Mouse (Mus musculus) frontal cortex, postnatal 36 days (tissue): ENCODE measurements at regions not wholly inside any gene's neighbourhood (a gene's known extent, or its start where the extent isn't known, plus 50 kb on each side); places are given as distances from the start of the nearest gene placed in this dataset.

Experiments used
- DNase-seq, 2 experiments: peaks; one replicate each; pipeline ENCODE4 v3.0.0; 2022; ENCODE audit warnings: low spot score in 2 of 2

- no peak for DNase-seq
Observed at GRCm38 (mm10) chr14:47991546-47991945, 129.1 kb upstream of the Peli2 start.

- DNase-seq: no peak
Observed at GRCm38 (mm10) chr14:47992091-47992490, 128.5 kb upstream of the Peli2 start.

- DNase-seq: no peak
Observed at GRCm38 (mm10) chr14:47992851-47993250, 127.8 kb upstream of the Peli2 start.

GRCm38 (mm10) chr14:47998936-47999335, 121.7 kb upstream of the Peli2 start:
- DNase-seq: no peak

GRCm38 (mm10) chr14:48005092-48005928, 115.3 kb upstream of the Peli2 start:
- peak in 1 of 2 experiments; percentile 6 for DNase-seq

- no peak for DNase-seq
Observed at GRCm38 (mm10) chr14:48005929-48006309, 114.7 kb upstream of the Peli2 start.

- peak in 1 of 2 experiments; percentile 21 for DNase-seq
Observed at GRCm38 (mm10) chr14:48012361-48013215, 108.0 kb upstream of the Peli2 start.

- no peak for DNase-seq
Observed at GRCm38 (mm10) chr14:48013431-48013830, 107.2 kb upstream of the Peli2 start.

- DNase-seq: no peak
Observed at GRCm38 (mm10) chr14:48014776-48015175, 105.8 kb upstream of the Peli2 start.

GRCm38 (mm10) chr14:48017971-48018370, 102.7 kb upstream of the Peli2 start:
- DNase-seq: no peak

- no peak for DNase-seq
Observed at GRCm38 (mm10) chr14:48019331-48019730, 101.3 kb upstream of the Peli2 start.

- no peak for DNase-seq
Observed at GRCm38 (mm10) chr14:48022271-48022670, 98.4 kb upstream of the Peli2 start.

- DNase-seq: no peak
Observed at GRCm38 (mm10) chr14:48024051-48024693, 96.5 kb upstream of the Peli2 start.

- DNase-seq: no peak
Observed at GRCm38 (mm10) chr14:48039286-48039790, 81.3 kb upstream of the Peli2 start.

GRCm38 (mm10) chr14:48046094-48046493, 74.5 kb upstream of the Peli2 start:
- no peak for DNase-seq

GRCm38 (mm10) chr14:48046831-48047230, 73.8 kb upstream of the Peli2 start:
- no peak for DNase-seq

- DNase-seq: no peak
Observed at GRCm38 (mm10) chr14:48049698-48050459, 70.7 kb upstream of the Peli2 start.

GRCm38 (mm10) chr14:48050460-48050760, 70.2 kb upstream of the Peli2 start:
- DNase-seq: no peak

GRCm38 (mm10) chr14:48051971-48052370, 68.7 kb upstream of the Peli2 start:
- no peak for DNase-seq

- no peak for DNase-seq
Observed at GRCm38 (mm10) chr14:48052405-48052804, 68.2 kb upstream of the Peli2 start.

GRCm38 (mm10) chr14:48053151-48053550, 67.5 kb upstream of the Peli2 start:
- DNase-seq: no peak
